Mouse (Mus musculus): Measurements from ENCODE around the gene Dcakd. TPM values are rescaled to one million over a fixed set of nuclear protein-coding genes. Genes with fewer than 3 reads are reported as not detected.

Gene Dcakd
- polyA plus RNA-seq, 1 experiment from 2014 or later, result 276 TPM

- H3K9ac ChIP-seq (replicated peaks; ENCODE audit: low read length), result no peak overlapping the region
- no peaks in the 10 kb centered on the region for H3K4me1 ChIP-seq (ENCODE audit: control insufficient read depth, insufficient read depth, low read length)
- H3K27me3 ChIP-seq (ENCODE audit: control insufficient read depth, insufficient read depth, low read length), result peaks cover 13% of the 10 kb centered on the region
- H3K9me3 ChIP-seq (replicated peaks; ENCODE audit: control insufficient read depth, low read length), result no peaks in the 10 kb centered on the region
- H3K27ac ChIP-seq (replicated peaks; ENCODE audit: low read depth, low read length), result no peak overlapping the region
- H3K36me3 ChIP-seq (replicated peaks; ENCODE audit: control insufficient read depth, insufficient read depth, low read depth, low read length), result peaks cover 9% of the 10 kb centered on the region
- ATAC-seq (replicated peaks; ENCODE audit: insufficient number of reproducible peaks, low FRiP score, low TSS enrichment, low read depth), result no peak
- H3K4me3 ChIP-seq (ENCODE audit: low read depth, low read length), result no peak overlapping the region
- no peak overlapping the region for H3K4me2 ChIP-seq (ENCODE audit: low read depth, low read length)
- DNase-seq (ENCODE audit: low spot score), result no peak
- 42% methylated on average over 17 of the region's 17 CpGs for WGBS
These were observed 34.6 kb downstream of the Dcakd start for GRCm38 (mm10) chr11:102993420-102994029.

- Histone ChIP-seq H3K4me3 (ENCODE audit: low read depth, low read length) (no peak overlapping the region), H3K4me2 (ENCODE audit: low read depth, low read length) (no peak overlapping the region), H3K9ac (replicated peaks; ENCODE audit: low read length) (no peak overlapping the region), H3K9me3 (replicated peaks; ENCODE audit: control insufficient read depth, low read length) (no peaks in the 10 kb centered on the region), H3K4me1 (ENCODE audit: control insufficient read depth, insufficient read depth, low read length) (no peaks in the 10 kb centered on the region), H3K27ac (replicated peaks; ENCODE audit: low read depth, low read length) (no peak overlapping the region), H3K36me3 (replicated peaks; ENCODE audit: control insufficient read depth, insufficient read depth, low read depth, low read length) (peaks cover 7% of the 10 kb centered on the region), H3K27me3 (ENCODE audit: control insufficient read depth, insufficient read depth, low read length) (peaks cover 16% of the 10 kb centered on the region)
- ATAC-seq (replicated peaks; ENCODE audit: insufficient number of reproducible peaks, low FRiP score, low TSS enrichment, low read depth), result peak; percentile 36; the same call in 1 of the 2 replicates
- DNase-seq (ENCODE audit: low spot score), result peak; percentile 85
- WGBS, result 7% methylated on average over 5 of the region's 5 CpGs
These were observed 35.2 kb downstream of the Dcakd start for GRCm38 (mm10) chr11:102992940-102993339.

GRCm38 (mm10) chr11:102991681-102992080 is 36.5 kb downstream of the Dcakd start:
- Histone ChIP-seq H3K27ac (replicated peaks; ENCODE audit: low read depth, low read length) (no peak overlapping the region), H3K27me3 (ENCODE audit: control insufficient read depth, insufficient read depth, low read length) (peaks cover 16% of the 10 kb centered on the region), H3K36me3 (replicated peaks; ENCODE audit: control insufficient read depth, insufficient read depth, low read depth, low read length) (peaks cover 7% of the 10 kb centered on the region), H3K9me3 (replicated peaks; ENCODE audit: control insufficient read depth, low read length) (no peaks in the 10 kb centered on the region), H3K4me1 (ENCODE audit: control insufficient read depth, insufficient read depth, low read length) (no peaks in the 10 kb centered on the region), H3K9ac (replicated peaks; ENCODE audit: low read length) (peak overlapping the region; percentile 52), H3K4me2 (ENCODE audit: low read depth, low read length) (peak overlapping the region; percentile 50), H3K4me3 (ENCODE audit: low read depth, low read length) (peak overlapping the region; percentile 5; the same call in 1 of the 2 replicates)
- 0% methylated on average over 16 of the region's 16 CpGs for WGBS
- peak; percentile 66 for DNase-seq (ENCODE audit: low spot score)
- ATAC-seq (replicated peaks; ENCODE audit: insufficient number of reproducible peaks, low FRiP score, low TSS enrichment, low read depth), result no peak

- no peak overlapping the region; the same call in none of the 2 replicates for H3K9ac ChIP-seq (replicated peaks; ENCODE audit: low read length)
- peaks cover 16% of the 10 kb centered on the region for H3K27me3 ChIP-seq (ENCODE audit: control insufficient read depth, insufficient read depth, low read length)
- no peak for ATAC-seq (replicated peaks; ENCODE audit: insufficient number of reproducible peaks, low FRiP score, low TSS enrichment, low read depth)
- H3K4me3 ChIP-seq (ENCODE audit: low read depth, low read length), result peak overlapping the region; percentile 30
- 1% methylated on average over 29 of the region's 29 CpGs for WGBS
- no peaks in the 10 kb centered on the region for H3K9me3 ChIP-seq (replicated peaks; ENCODE audit: control insufficient read depth, low read length)
- H3K4me1 ChIP-seq (ENCODE audit: control insufficient read depth, insufficient read depth, low read length), result no peaks in the 10 kb centered on the region
- peak overlapping the region; percentile 70 for H3K4me2 ChIP-seq (ENCODE audit: low read depth, low read length)
- no peak overlapping the region for H3K27ac ChIP-seq (replicated peaks; ENCODE audit: low read depth, low read length)
- DNase-seq (ENCODE audit: low spot score), result peak; percentile 60
- no peaks in the 10 kb centered on the region; the same call in none of the 2 replicates for H3K36me3 ChIP-seq (replicated peaks; ENCODE audit: control insufficient read depth, insufficient read depth, low read depth, low read length)
These were observed 37.9 kb downstream of the Dcakd start for GRCm38 (mm10) chr11:102990152-102990663.

GRCm38 (mm10) chr11:102989641-102990151 is 38.4 kb downstream of the Dcakd start:
- H3K4me3 ChIP-seq (ENCODE audit: low read depth, low read length), result peak overlapping the region; percentile 30
- ATAC-seq (replicated peaks; ENCODE audit: insufficient number of reproducible peaks, low FRiP score, low TSS enrichment, low read depth) (no peak), DNase-seq (ENCODE audit: low spot score) (peak; percentile 30)
- H3K27me3 ChIP-seq (ENCODE audit: control insufficient read depth, insufficient read depth, low read length), result peaks cover 16% of the 10 kb centered on the region
- no peaks in the 10 kb centered on the region for H3K4me1 ChIP-seq (ENCODE audit: control insufficient read depth, insufficient read depth, low read length)
- WGBS, result 5% methylated on average over 28 of the region's 28 CpGs
- no peaks in the 10 kb centered on the region for H3K9me3 ChIP-seq (replicated peaks; ENCODE audit: control insufficient read depth, low read length)
- H3K9ac ChIP-seq (replicated peaks; ENCODE audit: low read length), result peak overlapping the region; percentile 23; the same call in 1 of the 2 replicates
- peak overlapping the region; percentile 70 for H3K4me2 ChIP-seq (ENCODE audit: low read depth, low read length)
- H3K36me3 ChIP-seq (replicated peaks; ENCODE audit: control insufficient read depth, insufficient read depth, low read depth, low read length), result no peaks in the 10 kb centered on the region; the same call in none of the 2 replicates
- no peak overlapping the region for H3K27ac ChIP-seq (replicated peaks; ENCODE audit: low read depth, low read length)

- Histone ChIP-seq H3K4me2 (ENCODE audit: low read depth, low read length) (no peak overlapping the region), H3K9me3 (replicated peaks; ENCODE audit: control insufficient read depth, low read length) (no peaks in the 10 kb centered on the region), H3K4me1 (ENCODE audit: control insufficient read depth, insufficient read depth, low read length) (no peaks in the 10 kb centered on the region), H3K9ac (replicated peaks; ENCODE audit: low read length) (no peak overlapping the region), H3K36me3 (replicated peaks; ENCODE audit: control insufficient read depth, insufficient read depth, low read depth, low read length) (no peaks in the 10 kb centered on the region), H3K4me3 (ENCODE audit: low read depth, low read length) (no peak overlapping the region), H3K27ac (replicated peaks; ENCODE audit: low read depth, low read length) (no peak overlapping the region), H3K27me3 (ENCODE audit: control insufficient read depth, insufficient read depth, low read length) (peaks cover 13% of the 10 kb centered on the region)
- 48% methylated on average over 6 of the region's 6 CpGs for WGBS
- no peak for ATAC-seq (replicated peaks; ENCODE audit: insufficient number of reproducible peaks, low FRiP score, low TSS enrichment, low read depth)
- DNase-seq (ENCODE audit: low spot score), result no peak
These were observed 43.0 kb downstream of the Dcakd start for GRCm38 (mm10) chr11:102985160-102985559.

- no peaks in the 10 kb centered on the region for H3K4me1 ChIP-seq (ENCODE audit: control insufficient read depth, insufficient read depth, low read length)
- peaks cover 11% of the 10 kb centered on the region for H3K27me3 ChIP-seq (ENCODE audit: control insufficient read depth, insufficient read depth, low read length)
- ATAC-seq (replicated peaks; ENCODE audit: insufficient number of reproducible peaks, low FRiP score, low TSS enrichment, low read depth), result no peak
These were observed 43.5 kb downstream of the Dcakd start for GRCm38 (mm10) chr11:102984615-102985014.

GRCm38 (mm10) chr11:102984086-102984485 is 44.0 kb downstream of the Dcakd start:
- Histone ChIP-seq H3K27me3 (ENCODE audit: control insufficient read depth, insufficient read depth, low read length) (peaks cover 7% of the 10 kb centered on the region), H3K27ac (replicated peaks; ENCODE audit: low read depth, low read length) (no peak overlapping the region), H3K4me2 (ENCODE audit: low read depth, low read length) (no peak overlapping the region), H3K9me3 (replicated peaks; ENCODE audit: control insufficient read depth, low read length) (no peaks in the 10 kb centered on the region), H3K4me3 (ENCODE audit: low read depth, low read length) (no peak overlapping the region), H3K36me3 (replicated peaks; ENCODE audit: control insufficient read depth, insufficient read depth, low read depth, low read length) (no peaks in the 10 kb centered on the region), H3K4me1 (ENCODE audit: control insufficient read depth, insufficient read depth, low read length) (no peaks in the 10 kb centered on the region), H3K9ac (replicated peaks; ENCODE audit: low read length) (no peak overlapping the region)
- WGBS, result 86% methylated on average over 9 of the region's 9 CpGs
- DNase-seq (ENCODE audit: low spot score), result no peak
- ATAC-seq (replicated peaks; ENCODE audit: insufficient number of reproducible peaks, low FRiP score, low TSS enrichment, low read depth), result no peak

More at GRCm38 (mm10) chr11:102984615-102985014, 43.5 kb downstream of the Dcakd start:
- no peak overlapping the region for H3K9ac ChIP-seq (replicated peaks; ENCODE audit: low read length)
- H3K4me2 ChIP-seq (ENCODE audit: low read depth, low read length), result no peak overlapping the region
- no peaks in the 10 kb centered on the region for H3K36me3 ChIP-seq (replicated peaks; ENCODE audit: control insufficient read depth, insufficient read depth, low read depth, low read length)
- H3K9me3 ChIP-seq (replicated peaks; ENCODE audit: control insufficient read depth, low read length), result no peaks in the 10 kb centered on the region
- WGBS, result 61% methylated on average over 4 of the region's 4 CpGs
- H3K4me3 ChIP-seq (ENCODE audit: low read depth, low read length), result no peak overlapping the region
- H3K27ac ChIP-seq (replicated peaks; ENCODE audit: low read depth, low read length), result no peak overlapping the region
- no peak for DNase-seq (ENCODE audit: low spot score)

All from embryonic facial prominence, embryonic 11.5 days (tissue).